8 mouse cellular contexts compared by ENCODE assay signal in the genomic region with DNA sequence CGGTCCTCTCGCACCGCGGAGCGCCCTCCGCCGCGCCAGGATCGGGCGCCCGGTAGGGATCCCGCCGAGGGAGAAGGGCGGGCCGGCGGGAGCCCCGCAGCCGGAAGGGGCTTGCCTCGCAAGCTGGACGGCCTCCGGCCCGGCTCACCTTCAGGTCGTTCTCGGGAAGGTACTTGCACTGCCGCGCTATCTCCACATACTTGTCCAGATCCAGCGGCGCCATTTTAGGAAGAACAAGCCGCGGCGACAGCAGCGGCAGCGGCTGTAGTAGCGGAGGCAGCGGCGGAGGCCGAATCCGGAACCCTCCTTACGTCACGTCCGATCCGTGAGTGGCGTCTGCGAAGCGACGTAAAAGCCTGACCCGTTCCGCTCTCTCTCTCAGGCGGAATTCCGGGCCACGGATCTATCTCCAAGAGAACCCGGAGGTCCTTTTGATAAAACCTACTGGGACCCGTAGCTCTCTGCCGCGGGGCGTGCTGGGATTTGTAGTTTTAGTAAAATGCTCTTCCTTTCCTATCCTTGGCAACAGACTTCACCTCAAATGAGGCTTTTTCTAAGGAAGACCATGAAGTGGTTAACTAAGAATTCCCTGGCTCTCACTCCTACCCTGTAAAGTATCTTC. TPM values are rescaled to one million over a fixed set of nuclear protein-coding genes. Genes with fewer than 3 reads are reported as not detected.
DNase-seq lines count a peak whose midpoint lies in the region; ATAC-seq and TF ChIP-seq lines count a peak whose summit lies in the region.

Gene Ppp6c, minus strand, starts transcription at position 433 of the 622 bp plus-strand sequence.

- under 1% methylated on average over 50 of the region's 56 CpGs for WGBS in heart, embryonic 11.5 days (ENCODE audit: insufficient replicate concordance)
- WGBS in kidney, embryonic 16.5 days: under 1% methylated on average over 55 of the region's 56 CpGs
- WGBS in liver, adult 2 months: under 1% methylated on average over 56 of the region's 56 CpGs

- peak; percentile 79; the same call in 1 of the 2 replicates for TF ChIP-seq POLR2A in brain, embryonic 14.5 days (IDR thresholded peaks at IDR 0.05; ENCODE audit: borderline replicate concordance, extremely low read depth, insufficient read depth, insufficient read length, poor library complexity, severe bottlenecking)
- TF ChIP-seq POLR2A in liver, adult 2 months (IDR thresholded peaks at IDR 0.05; ENCODE audit: extremely low read depth, insufficient read depth, low read length): peak; percentile 82
- TF ChIP-seq POLR2A in myocyte (IDR thresholded peaks at IDR 0.05; ENCODE audit: insufficient read length, low read depth): peak; percentile 86

- H3K27me3 ChIP-seq in C2C12 (ENCODE audit: control insufficient read depth, insufficient read depth, insufficient read length) (no peaks in the 10 kb centered on the region), myocyte (ENCODE audit: control insufficient read depth, insufficient read depth, insufficient read length) (peaks cover 8% of the 10 kb centered on the region)
- H3K27me3 ChIP-seq in erythroblast, embryonic 14.5 days (ENCODE audit: control insufficient read depth): peaks cover 8% of the 10 kb centered on the region
- H3K27me3 ChIP-seq in heart, embryonic 11.5 days (ENCODE audit: control insufficient read depth, insufficient read depth, low read length): no peaks in the 10 kb centered on the region
- no peaks in the 10 kb centered on the region for H3K27me3 ChIP-seq in kidney, embryonic 16.5 days (ENCODE audit: insufficient read depth, low read length)
- H3K27me3 ChIP-seq in liver, adult 2 months (ENCODE audit: control insufficient read depth, insufficient read depth, low read length): no peaks in the 10 kb centered on the region
- no peaks in the 10 kb centered on the region for H3K27me3 ChIP-seq in splenic B cell, adult 2 months (ENCODE audit: control insufficient read depth, insufficient read depth, low read length, poor library complexity, severe bottlenecking)

- peak within 1 kb of the TSS; percentile 78 for H3K4me2 ChIP-seq in heart, embryonic 11.5 days
- peak within 1 kb of the TSS; percentile 69 for H3K4me2 ChIP-seq in kidney, embryonic 16.5 days (replicated peaks; ENCODE audit: low read depth, low read length)
- peak within 1 kb of the TSS; percentile 98 for H3K4me2 ChIP-seq in myocyte (ENCODE audit: low read depth)

- peak within 1 kb of the TSS; percentile 95 for H3K27ac ChIP-seq in heart, embryonic 11.5 days (ENCODE audit: low read depth, low read length)
- peak within 1 kb of the TSS; percentile 90 for H3K27ac ChIP-seq in kidney, embryonic 16.5 days (ENCODE audit: low read length)
- H3K27ac ChIP-seq in liver, adult 2 months (replicated peaks; ENCODE audit: insufficient read depth, low read depth, low read length): peak within 1 kb of the TSS; percentile 95

- H3K4me3 ChIP-seq in C2C12 (ENCODE audit: insufficient read depth, poor library complexity, severe bottlenecking): peak within 1 kb of the TSS; percentile 74
- H3K4me3 ChIP-seq in erythroblast, embryonic 14.5 days (replicated peaks): peak within 1 kb of the TSS; percentile 75
- peak within 1 kb of the TSS; percentile 80 for H3K4me3 ChIP-seq in heart, embryonic 11.5 days (ENCODE audit: low read depth, low read length)
- peak within 1 kb of the TSS; percentile 65 for H3K4me3 ChIP-seq in kidney, embryonic 16.5 days (ENCODE audit: low read length)
- peak within 1 kb of the TSS; percentile 92 for H3K4me3 ChIP-seq in liver, adult 2 months (ENCODE audit: insufficient read depth, low read depth, low read length)
- peak within 1 kb of the TSS; percentile 61 for H3K4me3 ChIP-seq in myocyte

- DNase-seq in brain, embryonic 14.5 days (ENCODE audit: low read depth): peak; percentile 100
- peak; percentile 98 for DNase-seq in liver, adult 2 months (ENCODE audit: extremely low read depth, low read depth, low spot score)
- peak; percentile 98 for DNase-seq in splenic B cell, adult 2 months (ENCODE audit: low read depth, low spot score)

- peaks cover 51% of the 10 kb centered on the region for H3K79me2 ChIP-seq in C2C12 (ENCODE audit: control insufficient read depth, insufficient read depth)
- peaks cover 18% of the 10 kb centered on the region; the same call in 1 of the 2 replicates for H3K79me2 ChIP-seq in liver, adult 2 months (ENCODE audit: control insufficient read depth, insufficient read depth, low read length)
- H3K79me2 ChIP-seq in myocyte (ENCODE audit: control insufficient read depth, insufficient read depth): peaks cover 45% of the 10 kb centered on the region

- H3K36me3 ChIP-seq in C2C12 (ENCODE audit: control insufficient read depth, insufficient read depth) (no peaks in the 10 kb centered on the region), myocyte (ENCODE audit: control insufficient read depth, insufficient read depth) (no peaks in the 10 kb centered on the region)
- peaks cover 2% of the 10 kb centered on the region; the same call in 1 of the 2 replicates for H3K36me3 ChIP-seq in erythroblast, embryonic 14.5 days (ENCODE audit: control insufficient read depth)
- H3K36me3 ChIP-seq in heart, embryonic 11.5 days (ENCODE audit: control insufficient read depth, insufficient read depth, low read length): no peaks in the 10 kb centered on the region
- no peaks in the 10 kb centered on the region for H3K36me3 ChIP-seq in kidney, embryonic 16.5 days (ENCODE audit: insufficient read depth, low read length)
- no peaks in the 10 kb centered on the region for H3K36me3 ChIP-seq in liver, adult 2 months (ENCODE audit: control insufficient read depth, insufficient read depth, low read length)
- no peaks in the 10 kb centered on the region; the same call in 1 of the 2 replicates for H3K36me3 ChIP-seq in splenic B cell, adult 2 months (ENCODE audit: control insufficient read depth, insufficient read depth, low read length, poor library complexity, severe bottlenecking)

- peak within 1 kb of the TSS; percentile 93 for H3K9ac ChIP-seq in heart, embryonic 11.5 days (ENCODE audit: low read depth, low read length)
- peak within 1 kb of the TSS; percentile 77 for H3K9ac ChIP-seq in kidney, embryonic 16.5 days (replicated peaks; ENCODE audit: low read length)
- H3K9ac ChIP-seq in liver, adult 2 months (ENCODE audit: low read depth, low read length): peak within 1 kb of the TSS; percentile 90

- TF ChIP-seq CTCF in C2C12 (IDR thresholded peaks at IDR 0.05; ENCODE audit: control insufficient read depth, insufficient read depth, insufficient read length): no peak
- TF ChIP-seq CTCF in brain, embryonic 14.5 days (IDR thresholded peaks at IDR 0.05; ENCODE audit: borderline replicate concordance, extremely low read depth, insufficient read depth, insufficient read length): no peak
- no peak for TF ChIP-seq CTCF in liver, adult 2 months (IDR thresholded peaks at IDR 0.05; ENCODE audit: low read depth, low read length)

- H3K9me3 ChIP-seq in erythroblast, embryonic 14.5 days (ENCODE audit: control insufficient read depth, low read length): no peaks in the 10 kb centered on the region
- no peaks in the 10 kb centered on the region for H3K9me3 ChIP-seq in heart, embryonic 11.5 days (replicated peaks; ENCODE audit: control insufficient read depth, low read length)
- no peaks in the 10 kb centered on the region for H3K9me3 ChIP-seq in kidney, embryonic 16.5 days (ENCODE audit: low read length)

- H3K79me3 ChIP-seq in C2C12 (ENCODE audit: low read depth): peaks cover 43% of the 10 kb centered on the region

- peak; percentile 97 for ATAC-seq in heart, embryonic 11.5 days (replicated peaks; ENCODE audit: insufficient number of reproducible peaks, low FRiP score, low TSS enrichment)
- ATAC-seq in kidney, embryonic 16.5 days (ENCODE audit: low FRiP score, low TSS enrichment): peak; percentile 98

- peak within 1 kb of the TSS; percentile 90 for H3ac ChIP-seq in C2C12 (ENCODE audit: control insufficient read depth, insufficient read length, low read depth)
- peak within 1 kb of the TSS; percentile 69 for H3ac ChIP-seq in myocyte (ENCODE audit: control insufficient read depth, insufficient read length)

- H3K4me1 ChIP-seq in erythroblast, embryonic 14.5 days (ENCODE audit: control insufficient read depth): peaks cover 39% of the 10 kb centered on the region
- H3K4me1 ChIP-seq in heart, embryonic 11.5 days (ENCODE audit: control insufficient read depth, insufficient read depth, low read length): no peaks in the 10 kb centered on the region
- peaks cover 16% of the 10 kb centered on the region for H3K4me1 ChIP-seq in kidney, embryonic 16.5 days (ENCODE audit: insufficient read depth, low read length)
- peaks cover 6% of the 10 kb centered on the region for H3K4me1 ChIP-seq in liver, adult 2 months (ENCODE audit: control insufficient read depth, insufficient read depth, low read length)

TF ChIP-seq in C2C12, 6 proteins besides CTCF, POLR2A, EP300 and RAD21:
- TF ChIP-seq FOSL1 (IDR thresholded peaks at IDR 0.05; ENCODE audit: insufficient read depth, low read length, poor library complexity, severe bottlenecking) (no peak), MYOD1 (IDR thresholded peaks at IDR 0.05; ENCODE audit: control insufficient read depth, insufficient read length, low read depth) (no peak), USF1 (IDR thresholded peaks at IDR 0.05; ENCODE audit: low read depth) (no peak), MYOG (IDR thresholded peaks at IDR 0.05; ENCODE audit: control insufficient read depth, extremely low read depth, insufficient read length) (no peak), MAX (IDR thresholded peaks at IDR 0.05) (no peak), CEBPB (IDR thresholded peaks at IDR 0.05; ENCODE audit: low read depth) (no peak)

TF ChIP-seq in myocyte, 11 proteins besides CTCF, POLR2A, EP300 and RAD21 (continues in another document):
- TF ChIP-seq REST (IDR thresholded peaks at IDR 0.05; ENCODE audit: insufficient read depth, insufficient read length) (no peak), E2F4 (IDR thresholded peaks at IDR 0.05; ENCODE audit: insufficient read depth) (no peak), TCF12 (IDR thresholded peaks at IDR 0.05; ENCODE audit: insufficient read depth, poor library complexity, severe bottlenecking) (no peak), POLR2AphosphoS2 (IDR thresholded peaks at IDR 0.05; ENCODE audit: insufficient read length, low read depth) (peak; percentile 80), TCF3 (IDR thresholded peaks at IDR 0.05; ENCODE audit: insufficient read length, low read depth) (no peak), USF1 (IDR thresholded peaks at IDR 0.05; ENCODE audit: low read depth) (no peak), SRF (IDR thresholded peaks at IDR 0.05; ENCODE audit: control insufficient read depth, insufficient read length, low read depth) (peak; percentile 67), CEBPB (IDR thresholded peaks at IDR 0.05; ENCODE audit: insufficient read depth, poor library complexity, severe bottlenecking) (no peak)

RNA-seq across cellular contexts. Expression of gene Ppp6c, which starts in this region (rescaled TPM):
- 29.8 TPM for polyA plus RNA-seq in C2C12 (2012; fragmentation: generic; extraction: Trizol)
- 50.7 and 53.1 TPM in 2 replicates for polyA plus RNA-seq in brain, embryonic 14.5 days (2012; rRNA removed)
- 0.44 and 0.60 TPM in 2 replicates for polyA plus RNA-seq in erythroblast, embryonic 14.5 days (2012)
- polyA plus RNA-seq in heart, embryonic 11.5 days (2014; fragmentation: Nextera tagmentation; extraction: Ambion mirVana): 49.4 and 54.2 TPM in 2 replicates
- 78.6 and 84.3 TPM in 2 replicates for polyA plus RNA-seq in kidney, embryonic 16.5 days (2015; fragmentation: Nextera tagmentation; extraction: Ambion mirVana)
- 22.4 and 27.1 TPM in 2 replicates for total RNA-seq in liver, adult 2 months (2014; rRNA removed)
- polyA plus RNA-seq in liver, adult 2 months (2012; rRNA removed): 16.3 and 20.9 TPM in 2 replicates
- polyA plus RNA-seq in myocyte (2012; fragmentation: generic; extraction: Trizol): 30.6 TPM

Comparison
In these comparisons a context has a peak if more than half of its experiments do, and no peak if none do; other contexts are left out.
1. Peak in every context shown above with its lines: DNase-seq, ATAC-seq, H3K4me3 ChIP-seq and H3K27ac ChIP-seq.
2. RNA of gene Ppp6c (polyA plus RNA-seq): 78.6 to 84.3 TPM in kidney, embryonic 16.5 days, 50.7 to 53.1 TPM in brain, embryonic 14.5 days, 49.4 to 54.2 TPM in heart, embryonic 11.5 days, 30.6 TPM in myocyte (single experiment), 29.8 TPM in C2C12 (single experiment) and 16.3 to 20.9 TPM in liver, adult 2 months; 0.44 to 0.60 TPM in erythroblast, embryonic 14.5 days; every median in the first group is over 10 times any median in the second.